Mouse (Mus musculus): ENCODE data around the gene Runx1.

DNA sequence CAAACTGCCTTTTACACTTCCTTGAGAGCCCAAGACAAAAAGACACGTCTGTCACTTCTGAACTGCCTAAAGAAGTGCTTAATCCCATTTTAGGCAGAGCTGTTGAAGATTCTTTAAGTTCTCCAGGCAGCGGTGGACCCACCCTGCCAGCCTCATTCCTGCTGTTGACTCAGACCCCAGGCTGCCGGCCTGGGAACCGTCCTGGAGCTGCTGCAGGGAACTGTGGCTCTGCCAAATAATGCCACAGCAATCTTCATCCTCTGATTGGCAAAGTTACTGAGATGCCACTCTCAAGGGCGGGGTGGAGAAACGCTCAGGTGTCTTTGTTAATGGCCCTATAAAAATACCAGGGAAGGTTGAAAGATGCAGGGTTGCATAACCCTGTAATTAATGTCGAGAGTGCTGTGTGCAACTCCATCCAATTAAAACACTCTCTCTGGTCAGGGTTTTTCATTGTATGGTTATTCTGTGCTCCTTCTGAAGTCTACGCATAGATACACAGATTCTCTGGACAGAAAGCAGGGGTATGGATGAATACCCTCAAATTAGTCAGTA, 2.4 kb upstream of the Runx1 start:
- TF ChIP-seq GATA1 (IDR thresholded peaks at IDR 0.05; ENCODE audit: borderline replicate concordance, low read length) (no peak), FLI1 (IDR thresholded peaks at IDR 0.05; ENCODE audit: low read length) (no peak)

Data from megakaryocyte, embryonic 14.5 days (primary cell).